Mouse (Mus musculus) ES-E14 (cell line): ENCODE measurements around the gene Fbxo39. TPM values are rescaled to one million over a fixed set of nuclear protein-coding genes. Genes with fewer than 3 reads are reported as not detected.

Source experiments
- DNase-seq: peaks from one replicate; pipeline ENCODE4 v3.0.0-alpha.2; 2013; ENCODE audit warnings: low read depth, low spot score
- H3K27ac ChIP-seq: 2 replicates; pipeline ENCODE4 v1.5.1; 2012; ENCODE audit warnings: low read depth, mild to moderate bottlenecking, low read length, moderate library complexity, mixed read lengths; ENCODE audit not compliant: poor library complexity, insufficient read depth, severe bottlenecking
- H3K36me3 ChIP-seq: 2 replicates; pipeline ENCODE4 v1.6.1; 2012; ENCODE audit warnings: mild to moderate bottlenecking, low read length, moderate library complexity, mixed read lengths; ENCODE audit not compliant: control insufficient read depth, poor library complexity, insufficient read depth, severe bottlenecking
- H3K4me1 ChIP-seq, 2 experiments: fragments of 150-350 bp in 1 of 2; sonication (generic) in 1 of 2; 2 replicates each; pipeline ENCODE4 v1.6.1; 2012; ENCODE audit warnings: low read length in 2 of 2, mild to moderate bottlenecking in 1 of 2, mixed read lengths in 1 of 2; ENCODE audit not compliant: control insufficient read depth in 2 of 2, insufficient read depth in 2 of 2, poor library complexity in 1 of 2
- H3K4me3 ChIP-seq, 2 experiments: fragments of 150-350 bp in 1 of 2; sonication (generic) in 1 of 2; 2 replicates each; pipeline ENCODE4 v1.5.1; 2012; ENCODE audit warnings: low read length in 2 of 2, low read depth in 1 of 2, mild to moderate bottlenecking in 1 of 2, mixed read lengths in 1 of 2; ENCODE audit not compliant: insufficient read depth in 1 of 2, poor library complexity in 1 of 2, severe bottlenecking in 1 of 2
- H3K9ac ChIP-seq: 2 replicates; pipeline ENCODE4 v1.6.1; 2012; ENCODE audit warnings: low read depth, mild to moderate bottlenecking, low read length, mixed read lengths; ENCODE audit not compliant: poor library complexity, insufficient read depth, severe bottlenecking
- H3K9me3 ChIP-seq: fragments of 150-350 bp; sonication (generic); 2 replicates; pipeline ENCODE4 v1.6.1; 2012; ENCODE audit warnings: low read depth, mild to moderate bottlenecking, low read length; ENCODE audit not compliant: control insufficient read depth, insufficient read depth
- CHD2 ChIP-seq: IDR thresholded peaks from 2 replicates; pipeline ENCODE4 v1.6.1; 2014; ENCODE audit warnings: mild to moderate bottlenecking, low read depth, low read length, inconsistent platforms
- HCFC1 ChIP-seq: IDR thresholded peaks from 2 replicates; pipeline ENCODE4 v1.6.1; 2012; ENCODE audit warnings: low read length, inconsistent platforms, borderline replicate concordance; ENCODE audit not compliant: insufficient read depth
- MAFK ChIP-seq: IDR thresholded peaks from 2 replicates; pipeline ENCODE4 v1.6.1; 2014; ENCODE audit warnings: mild to moderate bottlenecking, low read depth, low read length, inconsistent platforms; ENCODE audit not compliant: insufficient read depth
- ZC3H11A ChIP-seq: IDR thresholded peaks from 2 replicates; pipeline ENCODE4 v1.6.1; 2012; ENCODE audit warnings: low read depth, mild to moderate bottlenecking, inconsistent platforms, low read length, borderline replicate concordance
- ZNF384 ChIP-seq: IDR thresholded peaks from 2 replicates; pipeline ENCODE4 v1.6.1; 2012; ENCODE audit warnings: low read depth, low read length, inconsistent platforms
- in situ Hi-C, 2 experiments: fragments of 600-800 bp; cut with MboI; formaldehyde crosslinking; loops; one replicate each; pipeline ENCODE4 v1.15.1; 2025; ENCODE audit warnings: low sequenced_read_pairs in 2 of 2, inconsistent platforms in 1 of 2; ENCODE audit not compliant: unreplicated experiment in 2 of 2
- total RNA-seq: library from RNA; depleted of rRNA; stranded (reverse); fragments of 300-350 nt; gene quantifications from 2 replicates; pipeline ENCODE4 v1.2.3, GENCODE M21; 2012; rRNA removed

The Fbxo39 gene
- total RNA-seq, 1 experiment = 0.13 TPM

- Histone ChIP-seq H3K4me3 (no peak overlapping the region), H3K27ac (no peak overlapping the region), H3K9me3 (no peaks in the 10 kb centered on the region), H3K36me3 (no peaks in the 10 kb centered on the region), H3K4me1 (peaks cover 0 to 7% of the 10 kb centered on the region in 2 experiments; a peak in 3 of 4 replicates), H3K9ac (no peak overlapping the region)
- TF ChIP-seq ZC3H11A = no peak
- no peak for TF ChIP-seq CHD2
- no peak for TF ChIP-seq ZNF384
- TF ChIP-seq MAFK = no peak
- no peak for TF ChIP-seq HCFC1
- in situ Hi-C loops = no loop called here
- DNase-seq = no peak
Observed at GRCm38 (mm10) chr11:72367934-72368674, 53.9 kb downstream of the Fbxo39 start.

Other genes with a start within 250 kb of the Fbxo39 start
- 0.32 and 0.36 TPM in 2 replicates for gene Pitpnm3, start 178.7 kb upstream of the Fbxo39 start, total RNA-seq
- 2.8 and 5.1 TPM in 2 replicates for gene Gm43951, start 107.6 kb upstream of the Fbxo39 start, total RNA-seq
- gene 4933427D14Rik, start 107.0 kb upstream of the Fbxo39 start, total RNA-seq = 8.3 and 8.5 TPM in 2 replicates
- 77.1 and 126 TPM in 2 replicates for gene Txndc17, start 106.9 kb upstream of the Fbxo39 start, total RNA-seq
- gene Med31, start 98.9 kb upstream of the Fbxo39 start, total RNA-seq = 21.5 and 28.6 TPM in 2 replicates
- gene Slc13a5, start 47.2 kb upstream of the Fbxo39 start, total RNA-seq = 7.1 and 8.1 TPM in 2 replicates
- gene Xaf1, start 12.8 kb upstream of the Fbxo39 start, total RNA-seq = 7.5 and 7.6 TPM in 2 replicates
- gene Tekt1, start 48.0 kb downstream of the Fbxo39 start, total RNA-seq = 4.0 and 5.7 TPM in 2 replicates
- 23.6 and 26.7 TPM in 2 replicates for gene Smtnl2, start 97.3 kb downstream of the Fbxo39 start, total RNA-seq
- 0.98 and 1.4 TPM in 2 replicates for gene Ggt6, start 121.1 kb downstream of the Fbxo39 start, total RNA-seq
- 278 and 286 TPM in 2 replicates for gene Mybbp1a, start 126.9 kb downstream of the Fbxo39 start, total RNA-seq
- gene Spns2, start 175.5 kb downstream of the Fbxo39 start, total RNA-seq = 2.4 and 3.3 TPM in 2 replicates
- 0.32 and 1.9 TPM in 2 replicates for gene Spns3, start 236.1 kb downstream of the Fbxo39 start, total RNA-seq